Mouse (Mus musculus) heart, embryonic 11.5 days (tissue): Measurements from ENCODE around the gene Tbc1d10c. TPM values are rescaled to one million over a fixed set of nuclear protein-coding genes. Genes with fewer than 3 reads are reported as not detected.
A peak's percentile ranks its signal among the peaks of the same experiment; 100 is the strongest.

ENCODE experiments used
- ATAC-seq: fragments of 200-750 bp; cut with Nextera tagmentation; replicated peaks from 2 replicates; pipeline ENCODE4 v1.8.0; 2017; ENCODE audit warnings: moderate library complexity; ENCODE audit not compliant: insufficient number of reproducible peaks, low FRiP score, low TSS enrichment
- H3K27ac ChIP-seq: fragments of 300-500 bp; sonication (generic); 2 replicates; pipeline ENCODE4 v1.5.1; 2014; ENCODE audit warnings: mild to moderate bottlenecking, low read depth, low read length
- H3K27me3 ChIP-seq: fragments of 300-500 bp; sonication (generic); 2 replicates; pipeline ENCODE4 v1.6.1; 2014; ENCODE audit warnings: mild to moderate bottlenecking, low read length, mixed read lengths; ENCODE audit not compliant: control insufficient read depth, insufficient read depth
- H3K36me3 ChIP-seq: fragments of 300-500 bp; sonication (generic); 2 replicates; pipeline ENCODE4 v1.6.1; 2014; ENCODE audit warnings: mild to moderate bottlenecking, low read length, moderate library complexity, mixed read lengths; ENCODE audit not compliant: control insufficient read depth, insufficient read depth
- H3K4me1 ChIP-seq: fragments of 300-500 bp; sonication (generic); 2 replicates; pipeline ENCODE4 v1.6.1; 2014; ENCODE audit warnings: low read length; ENCODE audit not compliant: control insufficient read depth, insufficient read depth
- H3K4me2 ChIP-seq: fragments of 300-500 bp; sonication (generic); 2 replicates; pipeline ENCODE4 v1.6.1; 2014; ENCODE audit warnings: mild to moderate bottlenecking, moderate library complexity
- H3K4me3 ChIP-seq: fragments of 300-500 bp; sonication (generic); 2 replicates; pipeline ENCODE4 v1.5.1; 2014; ENCODE audit warnings: low read depth, low read length
- H3K9ac ChIP-seq: fragments of 300-500 bp; sonication (generic); 2 replicates; pipeline ENCODE4 v1.6.1; 2014; ENCODE audit warnings: mild to moderate bottlenecking, low read depth, low read length, moderate library complexity
- H3K9me3 ChIP-seq: fragments of 300-500 bp; sonication (generic); replicated peaks from 2 replicates; pipeline ENCODE4 v1.6.1; 2016; ENCODE audit warnings: low read length; ENCODE audit not compliant: control insufficient read depth
- WGBS: fragments of 180-500 bp; shearing (Covaris S2); extraction: QIAGEN DNeasy Blood & Tissue Kit; methylation state at CpG from one replicate; pipeline ENCODE4 v1.1.7; 2014; ENCODE audit not compliant: insufficient replicate concordance; 5-methylcytosine and 5-hydroxymethylcytosine counted together
- polyA plus RNA-seq: library from polyadenylated mRNA; unstranded; fragments of >200 nt; fragmentation: Nextera tagmentation; extraction: Ambion mirVana; gene quantifications from 2 replicates; pipeline ENCODE4 v1.2.1, GENCODE M21; 2014

Tbc1d10c gene
- polyA plus RNA-seq, 1 experiment from 2014 or later = 1.0 TPM

GRCm38 (mm10) chr19:4172925-4173324 lies 18.2 kb downstream of the Tbc1d10c start:
- ATAC-seq = no peak
- no peaks in the 10 kb centered on the region for H3K36me3 ChIP-seq
- no peak overlapping the region for H3K4me2 ChIP-seq
- no peaks in the 10 kb centered on the region for H3K27me3 ChIP-seq
- H3K27ac ChIP-seq = no peak overlapping the region
- H3K4me1 ChIP-seq = peaks cover 29% of the 10 kb centered on the region
- WGBS = 55% methylated on average over 11 of the region's 11 CpGs
- no peak overlapping the region for H3K9ac ChIP-seq
- no peaks in the 10 kb centered on the region for H3K9me3 ChIP-seq
- H3K4me3 ChIP-seq = no peak overlapping the region

- no peaks in the 10 kb centered on the region for H3K9me3 ChIP-seq
- no peaks in the 10 kb centered on the region for H3K27me3 ChIP-seq
- H3K4me3 ChIP-seq = no peak overlapping the region
- H3K36me3 ChIP-seq = no peaks in the 10 kb centered on the region
- 60% methylated on average over 13 of the region's 13 CpGs for whole genome bisulfite sequencing
- H3K4me1 ChIP-seq = peaks cover 32% of the 10 kb centered on the region
- peak overlapping the region; percentile 34; the same call in 1 of the 2 replicates for H3K9ac ChIP-seq
- H3K27ac ChIP-seq = peak overlapping the region; percentile 22; the same call in 1 of the 2 replicates
- H3K4me2 ChIP-seq = no peak overlapping the region
- no peak for ATAC-seq
Measured at GRCm38 (mm10) chr19:4171393-4172290, 19.4 kb downstream of the Tbc1d10c start.

DNA sequence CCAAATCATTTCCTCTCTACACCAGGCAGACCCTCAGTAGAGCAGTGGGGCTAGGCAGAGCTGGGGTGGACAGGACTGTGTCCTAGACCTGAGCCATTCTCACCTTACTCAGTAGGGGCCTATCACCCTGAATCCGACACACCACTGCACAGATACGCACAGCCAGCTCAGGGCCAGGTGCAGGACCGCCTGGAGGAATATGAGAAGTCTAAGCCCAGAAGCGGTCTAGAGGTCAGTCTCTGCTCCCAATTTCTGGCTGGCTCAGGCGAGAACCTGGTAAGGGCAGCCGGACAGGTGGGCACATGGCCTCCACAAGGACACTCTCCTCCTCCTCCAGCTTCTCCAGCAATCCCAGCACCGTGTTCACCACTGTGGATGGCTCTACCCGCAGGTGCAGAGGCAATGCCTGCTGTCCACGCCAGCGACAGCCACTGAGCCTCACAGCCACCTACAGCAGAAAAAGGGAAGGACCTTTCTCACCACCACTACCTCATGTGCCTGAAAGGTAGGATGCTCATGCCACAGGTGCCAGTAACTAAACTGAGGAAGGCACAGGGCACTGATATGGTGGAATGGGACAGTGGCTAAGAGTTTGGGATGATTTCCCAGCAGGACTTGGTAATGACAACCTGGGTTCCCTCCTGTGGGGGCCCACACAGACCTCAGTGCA lies 20.2 kb downstream of the Tbc1d10c start:
- H3K4me3 ChIP-seq = no peak overlapping the region
- 86% methylated on average over 10 of the region's 10 CpGs for WGBS
- H3K27me3 ChIP-seq = no peaks in the 10 kb centered on the region
- no peak overlapping the region for H3K27ac ChIP-seq
- no peak overlapping the region for H3K4me2 ChIP-seq
- ATAC-seq = no peak
- H3K4me1 ChIP-seq = peaks cover 29% of the 10 kb centered on the region
- no peak overlapping the region for H3K9ac ChIP-seq
- no peaks in the 10 kb centered on the region for H3K36me3 ChIP-seq
- H3K9me3 ChIP-seq = no peaks in the 10 kb centered on the region

DNA sequence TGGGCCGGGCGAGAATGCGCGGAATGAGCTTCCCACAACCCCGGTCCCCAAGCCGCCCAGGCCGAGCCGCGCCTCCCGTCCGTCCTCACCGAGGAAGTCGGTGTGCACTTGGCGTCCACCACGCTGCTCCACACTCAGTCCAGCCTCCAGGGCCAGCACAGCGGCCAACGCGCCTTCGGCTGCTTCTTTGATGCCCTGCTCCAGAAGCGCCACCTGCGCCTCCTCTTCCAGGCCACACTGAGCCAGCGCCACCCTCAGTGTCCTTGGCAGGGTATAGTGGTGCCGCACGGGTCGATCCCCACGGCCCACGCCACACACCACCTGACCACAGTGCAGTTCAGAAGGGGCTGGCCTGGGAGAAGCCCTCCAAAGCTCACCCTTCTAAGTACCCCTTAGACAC lies 21.3 kb downstream of the Tbc1d10c start:
- Histone ChIP-seq H3K9me3 (no peaks in the 10 kb centered on the region), H3K9ac (peak overlapping the region; percentile 90), H3K36me3 (no peaks in the 10 kb centered on the region), H3K27ac (peak overlapping the region; percentile 76), H3K4me1 (peaks cover 20% of the 10 kb centered on the region), H3K27me3 (no peaks in the 10 kb centered on the region), H3K4me3 (peak overlapping the region; percentile 45), H3K4me2 (peak overlapping the region; percentile 94)
- ATAC-seq = peak; percentile 32
- WGBS = 7% methylated on average over 27 of the region's 27 CpGs

- Histone ChIP-seq H3K9me3 (no peaks in the 10 kb centered on the region), H3K36me3 (no peaks in the 10 kb centered on the region), H3K27ac (peak overlapping the region; percentile 76), H3K27me3 (no peaks in the 10 kb centered on the region), H3K4me2 (peak overlapping the region; percentile 94), H3K4me3 (peak overlapping the region; percentile 45), H3K4me1 (peaks cover 20% of the 10 kb centered on the region), H3K9ac (peak overlapping the region; percentile 90)
- WGBS = under 1% methylated on average over 43 of the region's 43 CpGs
- ATAC-seq = peak; percentile 91
Measured at GRCm38 (mm10) chr19:4169378-4169784, 21.7 kb downstream of the Tbc1d10c start.

DNA sequence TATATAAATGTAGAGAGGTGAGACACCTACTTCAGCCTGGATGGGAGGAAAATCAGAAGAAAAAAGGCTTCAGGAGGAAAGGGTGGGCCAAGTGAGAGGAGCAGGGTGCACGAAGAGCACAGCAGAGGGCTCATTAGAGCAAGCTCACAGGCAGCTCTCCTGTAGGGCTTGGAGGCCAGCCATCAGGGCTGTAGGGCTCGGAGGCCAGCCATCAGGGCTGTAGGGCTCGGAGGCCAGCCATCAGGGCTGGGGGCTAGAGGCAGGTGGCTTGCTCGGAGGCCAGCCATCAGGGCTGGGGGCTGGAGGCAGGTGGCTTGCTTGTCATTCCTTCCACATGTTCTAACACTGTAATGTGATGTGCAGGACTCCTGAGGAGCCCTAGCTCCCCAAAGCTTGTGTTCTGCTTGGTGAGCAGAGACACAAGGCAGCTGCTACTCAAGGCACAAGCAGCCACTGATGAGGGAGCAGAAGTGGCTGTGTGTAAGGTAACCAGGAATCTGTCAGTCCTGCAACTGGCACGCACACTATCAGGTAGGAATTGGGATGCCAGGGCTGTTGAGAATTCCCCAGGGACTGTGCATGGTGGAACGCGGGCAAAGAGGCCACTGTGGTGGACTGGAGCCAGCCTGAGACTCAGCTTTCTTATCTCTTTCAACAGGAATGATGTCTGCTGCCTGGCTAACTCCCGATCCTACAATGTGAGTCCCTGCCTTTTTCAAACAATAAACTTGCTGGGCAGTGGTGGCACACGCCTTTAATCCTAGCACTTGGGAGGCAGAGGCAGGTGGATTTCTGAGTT lies 24.2 kb downstream of the Tbc1d10c start:
- no peak for ATAC-seq
- Histone ChIP-seq H3K4me2 (no peak overlapping the region), H3K27me3 (no peaks in the 10 kb centered on the region), H3K9me3 (no peaks in the 10 kb centered on the region), H3K4me1 (peaks cover 25% of the 10 kb centered on the region), H3K27ac (no peak overlapping the region), H3K36me3 (no peaks in the 10 kb centered on the region), H3K4me3 (no peak overlapping the region), H3K9ac (no peak overlapping the region)
- WGBS = 54% methylated on average over 9 of the region's 9 CpGs

GRCm38 (mm10) chr19:4164721-4165120 lies 26.4 kb downstream of the Tbc1d10c start:
- no peak overlapping the region for H3K4me3 ChIP-seq
- ATAC-seq = no peak
- H3K27me3 ChIP-seq = no peaks in the 10 kb centered on the region
- no peak overlapping the region for H3K27ac ChIP-seq
- peaks cover 6% of the 10 kb centered on the region; the same call in 1 of the 2 replicates for H3K36me3 ChIP-seq
- 72% methylated on average over 2 of the region's 2 CpGs for WGBS
- no peak overlapping the region for H3K4me2 ChIP-seq
- H3K4me1 ChIP-seq = peaks cover 11% of the 10 kb centered on the region
- H3K9me3 ChIP-seq = no peaks in the 10 kb centered on the region
- no peak overlapping the region for H3K9ac ChIP-seq

GRCm38 (mm10) chr19:4164100-4164499 lies 27.0 kb downstream of the Tbc1d10c start:
- H3K27me3 ChIP-seq = no peaks in the 10 kb centered on the region
- no peak overlapping the region for H3K4me2 ChIP-seq
- H3K4me3 ChIP-seq = no peak overlapping the region
- no peak for ATAC-seq
- no peak overlapping the region for H3K27ac ChIP-seq
- peaks cover 9% of the 10 kb centered on the region for H3K4me1 ChIP-seq
- peaks cover 6% of the 10 kb centered on the region; the same call in 1 of the 2 replicates for H3K36me3 ChIP-seq
- H3K9ac ChIP-seq = no peak overlapping the region
- 70% methylated on average over 3 of the region's 3 CpGs for WGBS
- H3K9me3 ChIP-seq = no peaks in the 10 kb centered on the region
